Mouse (Mus musculus): ENCODE measurements around the gene Atp6v0b. TPM values are rescaled to one million over a fixed set of nuclear protein-coding genes. Genes with fewer than 3 reads are reported as not detected.
A peak's percentile ranks its signal among the peaks of the same experiment; 100 is the strongest.

The Atp6v0b gene
- polyA plus RNA-seq, 1 experiment from 2014 or later = 346 TPM

DNA sequence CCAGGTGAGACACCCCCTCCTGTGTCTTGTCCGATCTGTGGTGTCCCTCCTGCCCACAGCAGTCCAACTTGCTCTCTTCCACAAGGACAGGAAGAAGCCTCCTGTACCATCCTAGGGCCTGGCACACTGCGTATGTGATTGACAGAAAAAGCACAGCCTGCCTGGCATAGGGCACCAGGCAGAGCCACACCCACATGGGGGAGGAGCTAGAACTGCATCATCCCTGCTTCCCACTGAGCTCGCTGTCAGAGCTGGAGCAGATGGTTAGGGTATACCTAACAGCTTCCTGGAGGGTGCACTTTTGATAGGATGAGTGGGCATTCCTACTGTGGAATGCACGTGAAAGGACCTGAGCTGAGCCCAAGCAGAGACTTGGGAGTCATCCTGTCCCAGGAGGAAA, 24.3 kb downstream of the Atp6v0b start:
- no peaks in the 10 kb centered on the region for H3K4me1 ChIP-seq (ENCODE audit: insufficient read depth, low read depth, low read length)
- no peak overlapping the region for H3K4me3 ChIP-seq (ENCODE audit: low read depth, low read length)
- no peaks in the 10 kb centered on the region for H3K36me3 ChIP-seq (ENCODE audit: insufficient read depth, low read length)
- H3K27me3 ChIP-seq (replicated peaks; ENCODE audit: insufficient read depth, low read length) = no peaks in the 10 kb centered on the region
- DNase-seq (ENCODE audit: low spot score) (no peak), ATAC-seq (no peak)
- 56% methylated on average over 4 of the region's 4 CpGs for WGBS
- H3K27ac ChIP-seq (ENCODE audit: low read length) = no peak overlapping the region
- no peaks in the 10 kb centered on the region for H3K9me3 ChIP-seq (ENCODE audit: low read length)
- TF ChIP-seq EP300 (IDR thresholded peaks at IDR 0.05) = no peak
- H3K9ac ChIP-seq (replicated peaks; ENCODE audit: low read depth) = no peak overlapping the region
- no peak overlapping the region for H3K4me2 ChIP-seq (replicated peaks; ENCODE audit: low read depth, low read length)

DNA sequence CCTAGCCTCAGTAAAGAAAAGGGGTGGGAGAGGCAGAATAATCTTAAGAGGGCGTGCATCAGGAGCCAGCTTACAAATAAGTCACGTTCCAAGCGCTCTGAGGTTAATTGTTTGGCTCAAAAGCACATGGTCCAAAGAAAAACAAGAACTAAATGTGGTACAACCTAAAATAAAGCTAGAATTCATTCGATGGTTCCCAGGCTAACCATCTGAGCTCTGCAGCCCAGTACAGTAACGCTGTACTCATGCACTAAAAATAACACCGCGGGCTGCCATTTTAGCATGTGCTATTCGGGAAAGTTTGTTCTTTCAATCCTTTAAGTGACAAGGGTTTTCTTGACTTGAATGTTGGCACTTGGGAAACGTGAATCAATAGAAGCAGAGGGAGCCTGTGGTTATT, 26.6 kb downstream of the Atp6v0b start:
- TF ChIP-seq EP300 (IDR thresholded peaks at IDR 0.05) = no peak
- TF ChIP-seq CTCF (IDR thresholded peaks at IDR 0.05) = no peak
- Histone ChIP-seq H3K27me3 (replicated peaks; ENCODE audit: insufficient read depth, low read length) (no peaks in the 10 kb centered on the region), H3K4me3 (ENCODE audit: low read depth, low read length) (no peak overlapping the region), H3K4me1 (ENCODE audit: insufficient read depth, low read depth, low read length) (no peaks in the 10 kb centered on the region), H3K36me3 (ENCODE audit: insufficient read depth, low read length) (no peaks in the 10 kb centered on the region), H3K4me2 (replicated peaks; ENCODE audit: low read depth, low read length) (no peak overlapping the region), H3K9ac (replicated peaks; ENCODE audit: low read depth) (no peak overlapping the region), H3K9me3 (ENCODE audit: low read length) (no peaks in the 10 kb centered on the region), H3K27ac (ENCODE audit: low read length) (no peak overlapping the region)
- DNase-seq (ENCODE audit: low spot score) (no peak), ATAC-seq (no peak)
- 77% methylated on average over 9 of the region's 9 CpGs for WGBS

DNA sequence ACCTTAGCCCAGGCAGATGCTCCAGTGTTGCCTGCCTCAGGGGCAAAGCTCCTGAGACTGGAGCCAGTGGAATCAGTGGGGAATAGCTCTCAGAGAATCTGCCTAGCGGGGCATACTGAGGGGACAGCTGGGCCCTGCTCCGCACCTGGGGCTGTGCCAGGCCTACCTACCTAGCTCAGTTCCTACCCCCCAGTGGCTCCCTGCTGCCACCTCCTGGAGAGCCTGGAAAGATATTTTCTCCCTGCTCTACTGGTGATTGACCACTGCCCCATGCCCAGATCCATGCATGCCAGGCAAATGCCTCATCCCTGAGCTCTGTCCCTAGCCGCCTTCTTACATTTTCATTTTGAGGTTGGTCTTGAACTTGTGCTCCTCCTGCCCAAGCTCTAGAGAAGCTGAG, 28.3 kb downstream of the Atp6v0b start:
- Histone ChIP-seq H3K9ac (replicated peaks; ENCODE audit: low read depth) (no peak overlapping the region), H3K36me3 (ENCODE audit: insufficient read depth, low read length) (no peaks in the 10 kb centered on the region), H3K27me3 (replicated peaks; ENCODE audit: insufficient read depth, low read length) (no peaks in the 10 kb centered on the region), H3K4me2 (replicated peaks; ENCODE audit: low read depth, low read length) (no peak overlapping the region), H3K27ac (ENCODE audit: low read length) (no peak overlapping the region), H3K4me1 (ENCODE audit: insufficient read depth, low read depth, low read length) (no peaks in the 10 kb centered on the region), H3K4me3 (ENCODE audit: low read depth, low read length) (no peak overlapping the region), H3K9me3 (ENCODE audit: low read length) (no peaks in the 10 kb centered on the region)
- 70% methylated on average over 3 of the region's 3 CpGs for WGBS
- ATAC-seq = peak; percentile 69
- DNase-seq (ENCODE audit: low spot score) = peak; percentile 68
- TF ChIP-seq EP300 (IDR thresholded peaks at IDR 0.05) (no peak), CTCF (IDR thresholded peaks at IDR 0.05) (peak; percentile 81)

DNA sequence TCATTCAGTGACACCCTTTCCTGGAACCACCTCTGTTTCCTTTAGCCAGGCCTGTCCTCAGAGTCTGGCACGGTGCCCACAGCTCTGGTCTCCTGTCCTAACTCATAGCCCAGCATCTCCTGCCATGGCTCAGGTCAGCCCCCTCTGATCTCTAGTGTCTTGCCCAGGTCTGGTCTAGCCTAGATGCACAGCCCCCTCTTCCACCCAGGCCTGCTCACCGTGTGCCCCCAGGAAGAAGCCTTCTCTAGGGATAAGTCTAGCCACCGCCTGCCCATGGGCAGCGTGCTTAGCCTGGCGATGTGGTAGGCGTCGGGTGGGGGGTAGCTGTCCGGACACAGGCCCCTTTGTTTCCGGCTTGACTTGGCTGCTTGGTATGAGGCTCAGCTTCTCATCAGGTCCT, 32.0 kb downstream of the Atp6v0b start:
- no peaks in the 10 kb centered on the region for H3K4me1 ChIP-seq (ENCODE audit: insufficient read depth, low read depth, low read length)
- no peak overlapping the region for H3K4me2 ChIP-seq (replicated peaks; ENCODE audit: low read depth, low read length)
- no peaks in the 10 kb centered on the region for H3K36me3 ChIP-seq (ENCODE audit: insufficient read depth, low read length)
- no peak for ATAC-seq
- no peak overlapping the region for H3K9ac ChIP-seq (replicated peaks; ENCODE audit: low read depth)
- 59% methylated on average over 9 of the region's 9 CpGs for WGBS
- no peak overlapping the region for H3K4me3 ChIP-seq (ENCODE audit: low read depth, low read length)
- TF ChIP-seq CTCF (IDR thresholded peaks at IDR 0.05) (no peak), EP300 (IDR thresholded peaks at IDR 0.05) (no peak)
- DNase-seq (ENCODE audit: low spot score) = no peak
- no peaks in the 10 kb centered on the region for H3K27me3 ChIP-seq (replicated peaks; ENCODE audit: insufficient read depth, low read length)
- no peaks in the 10 kb centered on the region for H3K9me3 ChIP-seq (ENCODE audit: low read length)
- H3K27ac ChIP-seq (ENCODE audit: low read length) = no peak overlapping the region

DNA sequence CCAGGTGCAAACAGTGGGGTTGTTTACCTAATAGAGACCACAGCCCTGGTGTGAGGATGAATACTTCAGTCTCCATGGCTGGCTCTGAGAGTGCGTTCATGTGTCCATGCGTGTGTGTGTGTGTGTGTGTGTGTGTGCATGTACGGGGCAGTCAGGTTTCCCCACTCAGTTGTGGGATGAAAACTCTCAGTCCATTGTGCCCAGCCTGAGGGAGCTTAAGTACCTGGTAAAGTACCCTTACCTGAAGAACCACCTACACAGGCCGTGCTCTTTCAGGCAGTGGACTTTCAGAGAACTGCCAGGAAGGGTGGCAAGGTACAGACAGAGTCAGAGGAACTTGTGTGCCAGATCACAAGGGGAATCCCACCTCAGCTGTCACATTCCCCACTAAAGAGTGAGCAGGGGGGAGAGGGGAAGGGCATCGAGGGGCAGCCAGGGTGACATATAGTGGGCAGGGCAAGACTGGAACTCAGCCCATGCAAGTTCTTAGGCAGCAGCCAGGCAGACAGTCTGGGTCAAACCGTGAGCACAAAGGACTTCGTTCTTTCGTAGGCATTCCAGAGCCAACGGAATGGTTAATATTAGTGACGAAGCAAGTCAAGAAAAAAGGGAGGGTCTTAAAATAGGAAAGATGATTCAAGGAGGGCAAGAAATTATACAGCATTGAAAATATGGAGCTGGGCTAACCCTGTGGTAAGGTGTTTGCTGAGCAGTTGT, 34.8 kb downstream of the Atp6v0b start:
- peak; percentile 71 for ATAC-seq

DNA sequence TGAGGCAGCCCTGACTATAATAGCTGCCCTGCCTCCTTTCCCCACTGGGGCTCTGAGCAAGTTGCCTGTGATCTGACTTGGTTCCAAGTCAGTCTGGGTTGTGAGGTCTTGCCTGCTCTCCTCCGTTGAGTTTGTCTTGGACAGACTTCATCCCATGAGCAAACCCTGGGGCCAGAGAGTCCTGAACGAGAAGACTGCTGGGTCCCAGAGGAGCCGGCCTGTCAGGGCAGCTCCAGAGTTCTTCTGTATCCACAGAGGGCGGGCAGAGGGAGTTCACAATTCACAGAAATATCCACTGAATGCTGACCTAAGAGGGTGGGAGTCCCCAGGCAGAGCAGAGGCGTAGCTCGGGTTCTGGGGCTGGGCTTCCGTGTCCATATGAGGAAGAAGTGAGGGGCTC, 36.3 kb downstream of the Atp6v0b start:
- Histone ChIP-seq H3K27ac (ENCODE audit: low read length) (no peak overlapping the region), H3K36me3 (ENCODE audit: insufficient read depth, low read length) (no peaks in the 10 kb centered on the region), H3K4me2 (replicated peaks; ENCODE audit: low read depth, low read length) (no peak overlapping the region), H3K27me3 (replicated peaks; ENCODE audit: insufficient read depth, low read length) (no peaks in the 10 kb centered on the region), H3K9ac (replicated peaks; ENCODE audit: low read depth) (no peak overlapping the region), H3K4me1 (ENCODE audit: insufficient read depth, low read depth, low read length) (0 out of 2 replicates have a peak, but pooled peaks cover 3% of the 10 kb centered on the region), H3K4me3 (ENCODE audit: low read depth, low read length) (no peak overlapping the region), H3K9me3 (ENCODE audit: low read length) (no peaks in the 10 kb centered on the region)
- DNase-seq (ENCODE audit: low spot score) = no peak
- WGBS = 76% methylated on average over 7 of the region's 7 CpGs
- TF ChIP-seq CTCF (IDR thresholded peaks at IDR 0.05) (no peak), EP300 (IDR thresholded peaks at IDR 0.05) (no peak)
- ATAC-seq = no peak

More for the DNA sequence above, 34.8 kb downstream of the Atp6v0b start:
- Histone ChIP-seq H3K27me3 (replicated peaks; ENCODE audit: insufficient read depth, low read length) (no peaks in the 10 kb centered on the region), H3K9me3 (ENCODE audit: low read length) (no peaks in the 10 kb centered on the region), H3K36me3 (ENCODE audit: insufficient read depth, low read length) (no peaks in the 10 kb centered on the region), H3K4me1 (ENCODE audit: insufficient read depth, low read depth, low read length) (no peaks in the 10 kb centered on the region), H3K9ac (replicated peaks; ENCODE audit: low read depth) (no peak overlapping the region), H3K4me3 (ENCODE audit: low read depth, low read length) (no peak overlapping the region), H3K4me2 (replicated peaks; ENCODE audit: low read depth, low read length) (no peak overlapping the region), H3K27ac (ENCODE audit: low read length) (no peak overlapping the region)
- no peak for TF ChIP-seq EP300 (IDR thresholded peaks at IDR 0.05)
- TF ChIP-seq CTCF (IDR thresholded peaks at IDR 0.05) = no peak
- WGBS = 60% methylated on average over 10 of the region's 10 CpGs
- DNase-seq (ENCODE audit: low spot score) = peak; percentile 65
